Mouse (Mus musculus) testis, adult 2 months (tissue): ENCODE data around the gene Tmem203. TPM values are rescaled to one million over a fixed set of nuclear protein-coding genes. Genes with fewer than 3 reads are reported as not detected.

Source experiments
- H3K27ac ChIP-seq: fragments of 200-500 bp; 2 replicates; pipeline ENCODE4 v1.5.1; 2012; ENCODE audit warnings: low read depth, low read length; ENCODE audit not compliant: control insufficient read depth, insufficient read depth
- H3K27me3 ChIP-seq: fragments of 200-500 bp; 2 replicates; pipeline ENCODE4 v1.6.1; 2012; ENCODE audit warnings: mild to moderate bottlenecking, low read length, moderate library complexity; ENCODE audit not compliant: control insufficient read depth, insufficient read depth
- H3K36me3 ChIP-seq: fragments of 200-500 bp; 2 replicates; pipeline ENCODE4 v1.6.1; 2012; ENCODE audit warnings: mild to moderate bottlenecking, low read length; ENCODE audit not compliant: control insufficient read depth, insufficient read depth
- H3K4me1 ChIP-seq: fragments of 200-500 bp; 2 replicates; pipeline ENCODE4 v1.6.1; 2012; ENCODE audit warnings: low read length; ENCODE audit not compliant: control insufficient read depth, insufficient read depth
- H3K4me3 ChIP-seq: fragments of 200-500 bp; 2 replicates; pipeline ENCODE4 v1.5.1; 2012; ENCODE audit warnings: low read depth, mild to moderate bottlenecking, low read length, moderate library complexity, mixed read lengths; ENCODE audit not compliant: control insufficient read depth
- CTCF ChIP-seq: fragments of 200-500 bp; IDR thresholded peaks from 2 replicates; pipeline ENCODE4 v1.5.1; 2012; ENCODE audit warnings: low read depth, mild to moderate bottlenecking, inconsistent platforms, low read length, moderate library complexity; ENCODE audit not compliant: control insufficient read depth, insufficient read depth, insufficient replicate concordance
- POLR2A ChIP-seq: fragments of 200-500 bp; IDR thresholded peaks from 2 replicates; pipeline ENCODE4 v1.6.1; 2012; ENCODE audit warnings: low read depth, mild to moderate bottlenecking, inconsistent platforms, low read length, moderate library complexity; ENCODE audit not compliant: control insufficient read depth
- polyA plus RNA-seq: library from polyadenylated mRNA; depleted of rRNA; stranded (reverse); fragments of >200 nt; gene quantifications from 2 replicates; pipeline ENCODE4 v1.2.3, GENCODE M21; 2012

Gene Tmem203
- polyA plus RNA-seq, 1 experiment = 63.3 TPM

GRCm38 (mm10) chr2:25218445-25218844 is 36.8 kb upstream of the Tmem203 start, which contains the start of gene Fam166a:
Gene Fam166a, plus strand, starts transcription at chr2:25218745.
- TF ChIP-seq POLR2A (peak; percentile 33; the same call in 1 of the 2 replicates), CTCF (no peak)
- Histone ChIP-seq H3K27me3 (no peaks in the 10 kb centered on the region), H3K4me3 (peak within 1 kb of the TSS; percentile 86), H3K27ac (peak within 1 kb of the TSS; percentile 88), H3K4me1 (no peaks in the 10 kb centered on the region; the same call in 1 of the 2 replicates), H3K36me3 (no peaks in the 10 kb centered on the region)

DNA sequence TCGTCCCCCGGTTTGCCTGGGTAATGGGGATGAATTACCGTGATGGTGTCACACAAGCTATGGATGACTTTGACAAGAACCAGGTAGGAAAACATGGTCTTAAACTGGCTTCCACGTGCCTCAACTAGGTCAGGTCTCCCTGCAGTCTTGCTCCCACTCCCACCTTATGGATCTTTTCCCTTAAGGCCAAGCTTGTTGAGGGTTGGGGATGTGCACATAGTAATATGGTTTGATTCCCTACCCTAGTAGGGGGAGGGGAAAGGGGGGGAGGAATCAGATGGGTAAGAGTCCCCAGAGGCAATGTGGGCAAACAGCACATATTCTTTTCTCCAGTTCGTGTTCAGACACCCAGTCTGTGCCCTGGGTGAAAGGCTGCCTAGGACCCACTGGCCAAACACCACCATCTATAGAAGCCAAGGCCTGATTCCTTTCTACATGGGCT is 33.9 kb upstream of the Tmem203 start:
- Histone ChIP-seq H3K36me3 (no peaks in the 10 kb centered on the region), H3K4me1 (peaks cover 2% of the 10 kb centered on the region; the same call in 1 of the 2 replicates), H3K4me3 (peak overlapping the region; percentile 72), H3K27me3 (no peaks in the 10 kb centered on the region), H3K27ac (no peak overlapping the region; the same call in 1 of the 2 replicates)
- TF ChIP-seq POLR2A (no peak), CTCF (no peak)

DNA sequence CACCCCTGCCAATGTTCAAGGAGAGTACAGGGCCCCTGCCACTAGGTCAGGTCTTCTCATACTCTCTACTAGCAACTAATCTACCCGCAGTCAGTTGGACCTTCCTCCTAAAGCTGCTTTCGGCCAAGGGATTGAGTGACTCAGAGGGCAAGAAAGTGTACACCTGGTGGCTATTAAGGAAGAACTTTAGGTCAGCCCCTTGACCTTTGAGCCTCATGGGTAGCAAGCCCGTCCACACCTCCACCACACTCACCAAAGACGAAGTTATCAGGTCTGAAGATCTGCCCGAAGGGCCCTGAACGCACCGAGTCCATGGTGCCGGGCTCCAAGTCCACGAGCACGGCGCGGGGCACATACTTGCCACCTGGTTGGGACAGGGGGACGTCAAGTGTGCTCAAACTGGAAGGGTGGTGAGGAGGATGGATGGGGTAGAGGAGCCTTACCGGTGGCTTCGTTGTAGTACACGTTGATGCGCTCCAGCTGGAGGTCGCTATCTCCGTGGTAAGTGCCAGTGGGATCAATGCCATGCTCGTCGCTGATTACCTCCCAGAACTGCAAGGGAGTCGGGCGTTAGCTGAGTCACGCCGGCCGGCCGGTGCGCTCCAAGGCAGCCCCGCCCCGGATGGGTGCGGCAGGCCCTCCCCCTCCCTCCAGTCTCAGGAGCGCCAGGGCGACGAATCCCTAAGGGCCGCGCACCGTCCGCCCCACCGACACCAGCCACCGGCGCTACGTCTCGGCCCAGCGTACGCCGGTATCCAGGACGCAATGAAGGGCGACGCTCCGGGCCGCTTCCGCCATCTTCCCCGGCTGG is 31.4 kb upstream of the Tmem203 start:
- TF ChIP-seq POLR2A (no peak), CTCF (no peak)
- H3K4me1 ChIP-seq = peaks cover 4% of the 10 kb centered on the region; the same call in 1 of the 2 replicates
- no peaks in the 10 kb centered on the region for H3K36me3 ChIP-seq
- H3K27me3 ChIP-seq = no peaks in the 10 kb centered on the region
- H3K27ac ChIP-seq = peak overlapping the region; percentile 99
- peak overlapping the region; percentile 100 for H3K4me3 ChIP-seq

DNA sequence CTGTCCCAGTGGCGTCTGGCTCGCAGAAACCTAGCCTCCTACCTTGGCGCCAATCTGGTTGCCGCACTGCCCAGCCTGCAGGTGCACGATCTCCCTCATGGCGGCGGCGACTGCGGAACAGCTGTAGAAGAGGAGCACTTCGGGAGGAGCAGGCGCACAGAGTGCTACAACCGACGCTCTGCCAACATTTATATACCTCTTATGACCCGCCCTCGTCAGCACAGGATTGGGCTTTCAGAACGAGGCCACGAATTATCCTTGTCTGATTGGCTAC is 30.8 kb upstream of the Tmem203 start, which contains the start of gene Tubb4b:
Tubb4b (minus strand) TSS at position 211 of the 274 bp plus-strand sequence.
- no peaks in the 10 kb centered on the region for H3K36me3 ChIP-seq
- peaks cover 4% of the 10 kb centered on the region; the same call in 1 of the 2 replicates for H3K4me1 ChIP-seq
- H3K27me3 ChIP-seq = no peaks in the 10 kb centered on the region
- peak; percentile 99 for TF ChIP-seq POLR2A
- 0 out of 2 replicates have a peak, but pooled peaks have one; percentile 9 for TF ChIP-seq CTCF
- peak within 1 kb of the TSS; percentile 100 for H3K4me3 ChIP-seq
- peak within 1 kb of the TSS; percentile 99 for H3K27ac ChIP-seq

- Histone ChIP-seq H3K27ac (peak overlapping the region; percentile 94), H3K27me3 (no peaks in the 10 kb centered on the region), H3K4me1 (peaks cover 4% of the 10 kb centered on the region; the same call in 1 of the 2 replicates), H3K36me3 (no peaks in the 10 kb centered on the region), H3K4me3 (peak overlapping the region; percentile 100)
- TF ChIP-seq CTCF = no peak
- TF ChIP-seq POLR2A = no peak; the same call in 1 of the 2 replicates
These were observed 30.2 kb upstream of the Tmem203 start for GRCm38 (mm10) chr2:25224766-25225752.

GRCm38 (mm10) chr2:25225811-25226379 is 29.3 kb upstream of the Tmem203 start:
- H3K4me3 ChIP-seq = peak overlapping the region; percentile 83
- TF ChIP-seq POLR2A (no peak), CTCF (no peak)

More at GRCm38 (mm10) chr2:25225811-25226379, 29.3 kb upstream of the Tmem203 start:
- H3K36me3 ChIP-seq = no peaks in the 10 kb centered on the region
- peak overlapping the region; percentile 84 for H3K27ac ChIP-seq
- no peaks in the 10 kb centered on the region for H3K27me3 ChIP-seq
- peaks cover 4% of the 10 kb centered on the region; the same call in 1 of the 2 replicates for H3K4me1 ChIP-seq
